Mouse (Mus musculus) stomach, embryonic 14.5 days (tissue): ENCODE data around the gene Htr7. TPM values are rescaled to one million over a fixed set of nuclear protein-coding genes. Genes with fewer than 3 reads are reported as not detected.

ENCODE experiments used
- polyA plus RNA-seq: library from polyadenylated mRNA; unstranded; fragments of >200 nt; fragmentation: Nextera tagmentation; extraction: Ambion mirVana; gene quantifications from 2 replicates; pipeline ENCODE4 v1.2.1, GENCODE M21; 2014

Gene Htr7
- polyA plus RNA-seq, 1 experiment from 2014 or later = not detected

Other genes starting within 250 kb of the Htr7 start
- 68.7 and 73.7 TPM in 2 replicates for gene Rpp30, start 26.2 kb upstream of the Htr7 start, polyA plus RNA-seq
- 0.13 and 0.35 TPM in 2 replicates for gene Ankrd1, start 62.6 kb upstream of the Htr7 start, polyA plus RNA-seq